Comparison of ENCODE assay signal across 9 mouse cellular contexts in the genomic region with DNA sequence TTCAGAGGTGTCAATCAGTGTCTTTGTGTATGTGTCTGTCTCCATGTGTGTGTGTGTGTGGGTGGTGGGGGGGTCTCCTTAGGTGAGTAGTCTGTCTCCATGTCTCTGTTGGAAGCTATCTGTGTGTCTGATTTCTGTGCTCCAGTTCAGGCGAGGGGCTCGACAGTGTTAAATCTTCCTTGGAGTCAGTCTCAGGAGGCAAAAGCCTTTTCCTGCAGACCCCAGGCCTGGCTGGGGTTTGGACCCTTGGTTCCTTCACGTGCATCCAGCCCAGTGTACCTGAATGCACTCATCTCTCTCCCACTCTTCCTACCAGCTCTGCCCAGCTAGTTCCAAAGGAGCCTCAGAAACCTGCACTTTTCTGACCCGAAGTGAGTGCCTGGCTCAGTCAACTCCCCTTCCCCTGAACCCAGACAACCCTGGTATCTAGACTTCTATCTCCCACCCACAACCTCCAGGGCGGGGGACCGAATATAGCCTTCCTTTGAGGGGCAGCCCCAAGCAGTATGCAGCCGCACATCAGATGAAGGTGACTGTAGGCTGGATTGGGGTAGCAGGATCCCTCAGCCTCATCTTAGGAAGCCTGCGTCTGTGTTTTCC. TPM values are rescaled to one million over a fixed set of nuclear protein-coding genes. Genes with fewer than 3 reads are reported as not detected.
DNase-seq lines count a peak whose midpoint lies in the region; ATAC-seq and TF ChIP-seq lines count a peak whose summit lies in the region.
"Had no signal": no experiment of that assay in that cellular context is flagged by ENCODE, and none has a peak within 500 bp of the region (broad histone marks: within the 10 kb centered on the region; RNA-seq: fewer than 3 reads in every experiment).

No protein-coding gene starts in this region.

- H3ac ChIP-seq in C2C12 (ENCODE audit: control insufficient read depth, insufficient read length, low read depth): peak overlapping the region; percentile 85

- H3K9ac ChIP-seq in heart, adult 2 months (ENCODE audit: low read depth, low read length): peak overlapping the region; percentile 60
- peak overlapping the region; percentile 80 for H3K9ac ChIP-seq in forebrain, embryonic 14.5 days (ENCODE audit: low read length)
- peak overlapping the region; percentile 64 for H3K9ac ChIP-seq in liver, embryonic 11.5 days (ENCODE audit: low read depth, low read length)

- H3K4me2 ChIP-seq in forebrain, embryonic 14.5 days (ENCODE audit: low read length): peak overlapping the region; percentile 83
- H3K4me2 ChIP-seq in liver, embryonic 11.5 days: peak overlapping the region; percentile 79

- WGBS in heart, adult 2 months: 33% methylated on average over 8 of the region's 8 CpGs
- 4% methylated on average over 8 of the region's 8 CpGs for WGBS in forebrain, embryonic 14.5 days
- 5% methylated on average over 8 of the region's 8 CpGs for WGBS in liver, embryonic 11.5 days

- peaks cover 1% of the 10 kb centered on the region; the same call in 1 of the 2 replicates for H3K4me1 ChIP-seq in heart, adult 2 months (ENCODE audit: control insufficient read depth, insufficient read depth, low read length)
- H3K4me1 ChIP-seq in forebrain, embryonic 14.5 days (ENCODE audit: control insufficient read depth, insufficient read depth, low read length): peaks cover 15% of the 10 kb centered on the region
- H3K4me1 ChIP-seq in liver, embryonic 11.5 days (replicated peaks; ENCODE audit: control insufficient read depth, insufficient read depth, low read length): peaks cover 20% of the 10 kb centered on the region

- no peak for TF ChIP-seq EP300 in heart, adult 2 months (IDR thresholded peaks at IDR 0.05; ENCODE audit: insufficient read depth, low read depth, low read length)

- no peak for TF ChIP-seq POLR2A in heart, adult 2 months (IDR thresholded peaks at IDR 0.05; ENCODE audit: insufficient read depth, low read depth, low read length)

- H3K79me2 ChIP-seq in heart, adult 2 months (replicated peaks; ENCODE audit: control insufficient read depth, insufficient read depth, low read length): no peaks in the 10 kb centered on the region
- peaks cover 63% of the 10 kb centered on the region for H3K79me2 ChIP-seq in C2C12 (ENCODE audit: control insufficient read depth, insufficient read depth)

- no peak for TF ChIP-seq CTCF in heart, adult 2 months (IDR thresholded peaks at IDR 0.05)
- no peak for TF ChIP-seq CTCF in C2C12 (IDR thresholded peaks at IDR 0.05; ENCODE audit: control insufficient read depth, insufficient read depth, insufficient read length)

- H3K27ac ChIP-seq in heart, adult 2 months: peak overlapping the region; percentile 81
- H3K27ac ChIP-seq in forebrain, embryonic 14.5 days (ENCODE audit: low read depth, low read length): peak overlapping the region; percentile 71
- peak overlapping the region; percentile 41; the same call in 1 of the 2 replicates for H3K27ac ChIP-seq in liver, embryonic 11.5 days (ENCODE audit: low read depth, low read length)

- intact Hi-C loops in heart, adult 2 months (cut with DNase I): loop anchor here (2.0 kb wide), 1 partner anchor 15 kb away; no protein-coding TSS in a partner anchor
- intact Hi-C loops in heart, postnatal 25 days (cut with DNase I): loop anchor here (2.0 kb wide), 1 partner anchor 83 kb away; no protein-coding TSS in a partner anchor

- no peaks in the 10 kb centered on the region for H3K27me3 ChIP-seq in heart, adult 2 months (ENCODE audit: control insufficient read depth, insufficient read depth, low read length)
- H3K27me3 ChIP-seq in C2C12 (ENCODE audit: control insufficient read depth, insufficient read depth, insufficient read length): no peaks in the 10 kb centered on the region
- no peaks in the 10 kb centered on the region for H3K27me3 ChIP-seq in forebrain, embryonic 14.5 days (replicated peaks; ENCODE audit: control insufficient read depth, insufficient read depth, low read length)
- peaks cover 32% of the 10 kb centered on the region for H3K27me3 ChIP-seq in liver, embryonic 11.5 days (replicated peaks; ENCODE audit: control insufficient read depth, insufficient read depth, low read length)

- ATAC-seq in forebrain, embryonic 14.5 days: peak; percentile 21
- no peak for ATAC-seq in liver, embryonic 11.5 days (replicated peaks; ENCODE audit: low FRiP score)

- no peaks in the 10 kb centered on the region for H3K36me3 ChIP-seq in heart, adult 2 months (ENCODE audit: control insufficient read depth, insufficient read depth, low read length)
- peaks cover 13% of the 10 kb centered on the region for H3K36me3 ChIP-seq in C2C12 (ENCODE audit: control insufficient read depth, insufficient read depth)
- H3K36me3 ChIP-seq in forebrain, embryonic 14.5 days (ENCODE audit: control insufficient read depth, insufficient read depth, low read length): no peaks in the 10 kb centered on the region
- no peaks in the 10 kb centered on the region for H3K36me3 ChIP-seq in liver, embryonic 11.5 days (ENCODE audit: control insufficient read depth, insufficient read depth, low read length)

- DNase-seq in heart, adult 2 months: no peak
- DNase-seq in heart, postnatal 25 days (ENCODE audit: low spot score): no peak
- no peak for DNase-seq in forebrain, embryonic 14.5 days (ENCODE audit: low spot score)
- peak; percentile 29 for DNase-seq in liver, embryonic 11.5 days (ENCODE audit: low spot score)
- DNase-seq in urinary bladder, adult 2 months (ENCODE audit: low spot score): no peak
- no peak for DNase-seq in kidney, adult 18-20 months
- no peak for DNase-seq in c-Kit-positive CD71-positive TER-119-positive erythroid progenitor cells, embryonic 14.5 days (ENCODE audit: low spot score)

- no peaks in the 10 kb centered on the region for H3K9me3 ChIP-seq in forebrain, embryonic 14.5 days (replicated peaks; ENCODE audit: control insufficient read depth, low read length)
- no peaks in the 10 kb centered on the region for H3K9me3 ChIP-seq in liver, embryonic 11.5 days (ENCODE audit: control insufficient read depth, low read length)

- H3K79me3 ChIP-seq in C2C12 (ENCODE audit: low read depth): peaks cover 52% of the 10 kb centered on the region

- H3K4me3 ChIP-seq in heart, adult 2 months: peak overlapping the region; percentile 66
- peak overlapping the region; percentile 54 for H3K4me3 ChIP-seq in C2C12 (ENCODE audit: insufficient read depth, poor library complexity, severe bottlenecking)
- peak overlapping the region; percentile 67 for H3K4me3 ChIP-seq in forebrain, embryonic 14.5 days (ENCODE audit: low read depth, low read length)
- peak overlapping the region; percentile 60 for H3K4me3 ChIP-seq in liver, embryonic 11.5 days (ENCODE audit: low read depth, low read length)

TF ChIP-seq in C2C12, 6 proteins besides CTCF, POLR2A, EP300 and RAD21:
- no peak for TF ChIP-seq MYOG (IDR thresholded peaks at IDR 0.05; ENCODE audit: control insufficient read depth, extremely low read depth, insufficient read length)

RNA-seq across cellular contexts. Expression of gene Kirrel, which starts 1.0 kb away (rescaled TPM):
- 1 to 10 TPM; 6.2 to 7.5 TPM for total RNA-seq in heart, adult 2 months (2021)
- polyA plus RNA-seq in heart, adult 2 months (2012; rRNA removed): 6.0 and 9.1 TPM in 2 replicates
- total RNA-seq in heart, postnatal 25 days (2021): 1 to 10 TPM; 7.1 to 8.4 TPM
- 42.4 TPM for polyA plus RNA-seq in C2C12 (2012; fragmentation: generic; extraction: Trizol)
- polyA plus RNA-seq in forebrain, embryonic 14.5 days (2014; fragmentation: Nextera tagmentation; extraction: Ambion mirVana): 2.2 and 2.9 TPM in 2 replicates
- polyA plus RNA-seq in liver, embryonic 11.5 days (2014; fragmentation: Nextera tagmentation; extraction: Ambion mirVana): 3.6 and 4.1 TPM in 2 replicates
- polyA plus RNA-seq in urinary bladder, adult 2 months (2012; rRNA removed): 23.5 and 23.6 TPM in 2 replicates
- total RNA-seq: monocyte, adult 5-6 weeks had no signal
